Mouse (Mus musculus): ENCODE measurements around the gene Gpx2. TPM values are rescaled to one million over a fixed set of nuclear protein-coding genes. Genes with fewer than 3 reads are reported as not detected.

Gpx2 gene
- total RNA-seq, 1 experiment: 7.0 TPM

DNA sequence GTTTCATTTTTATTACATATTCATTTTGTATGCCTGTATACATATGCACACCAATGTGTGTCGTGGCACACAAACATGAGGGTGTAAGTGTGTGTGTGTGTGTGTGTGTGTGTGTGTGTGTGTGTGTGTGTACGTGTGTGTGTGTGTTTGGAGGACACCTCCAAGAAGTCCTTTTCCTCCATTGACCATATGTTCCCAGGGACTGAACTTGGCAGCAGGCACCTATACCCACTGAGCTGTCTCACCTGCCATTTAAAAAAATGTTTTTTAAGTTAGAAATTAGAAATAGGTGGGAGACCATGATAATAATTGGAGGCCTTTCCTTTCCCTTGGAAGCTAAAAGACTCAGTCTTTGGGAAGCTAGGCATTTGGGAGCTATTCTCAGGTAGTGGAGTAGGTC lies 18.8 kb upstream of the Gpx2 start:
- in situ Hi-C loops (cut with MboI; ENCODE audit: low sequenced_read_pairs in 2 of 2, unreplicated experiment in 2 of 2): no loop called here
- Histone ChIP-seq H3K4me3 (ENCODE audit: insufficient read depth in 1 of 2, low read depth in 1 of 2, low read length in 2 of 2, poor library complexity in 1 of 2, severe bottlenecking in 1 of 2) (no peak overlapping the region), H3K27ac (ENCODE audit: insufficient read depth, low read depth, low read length, poor library complexity, severe bottlenecking) (no peak overlapping the region), H3K36me3 (ENCODE audit: control insufficient read depth, insufficient read depth, low read length, poor library complexity, severe bottlenecking) (peaks cover 5% of the 10 kb centered on the region; the same call in 1 of the 2 replicates), H3K9me3 (ENCODE audit: control insufficient read depth, insufficient read depth, low read depth, low read length) (no peaks in the 10 kb centered on the region), H3K4me1 (ENCODE audit: control insufficient read depth in 2 of 2, insufficient read depth in 2 of 2, low read length in 2 of 2, poor library complexity in 1 of 2) (peaks cover 3 to 24% of the 10 kb centered on the region in 2 experiments; a peak in 2 of 4 replicates), H3K9ac (ENCODE audit: insufficient read depth, low read depth, low read length, poor library complexity, severe bottlenecking) (no peak overlapping the region)
- DNase-seq (ENCODE audit: low read depth, low spot score): no peak
- TF ChIP-seq MAFK (IDR thresholded peaks at IDR 0.05; ENCODE audit: insufficient read depth, low read depth, low read length): no peak
- TF ChIP-seq ZNF384 (IDR thresholded peaks at IDR 0.05; ENCODE audit: low read depth, low read length): no peak
- TF ChIP-seq ZC3H11A (IDR thresholded peaks at IDR 0.05; ENCODE audit: borderline replicate concordance, low read depth, low read length): no peak

DNA sequence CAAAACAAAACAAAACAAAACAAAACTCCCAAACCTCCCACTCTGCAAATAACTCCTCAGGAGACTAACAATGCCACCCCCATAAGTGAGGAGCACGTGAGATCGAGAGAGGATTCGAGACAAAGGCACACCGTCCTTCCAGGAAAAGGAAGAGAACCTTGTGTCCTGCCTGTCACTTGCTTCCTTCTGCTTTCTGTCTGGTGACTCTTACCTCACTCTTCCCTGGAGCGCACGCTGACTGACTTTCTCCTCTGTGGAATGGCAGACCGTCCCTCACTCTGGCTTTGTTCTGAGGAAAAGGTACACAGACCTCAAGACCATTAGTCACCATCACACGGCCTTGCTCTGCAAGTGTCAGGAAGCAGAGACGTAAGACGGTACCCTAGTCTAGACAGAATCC lies 18.2 kb upstream of the Gpx2 start:
- H3K4me3 ChIP-seq (ENCODE audit: insufficient read depth in 1 of 2, low read depth in 1 of 2, low read length in 2 of 2, poor library complexity in 1 of 2, severe bottlenecking in 1 of 2): no peak overlapping the region
- no peak overlapping the region for H3K27ac ChIP-seq (ENCODE audit: insufficient read depth, low read depth, low read length, poor library complexity, severe bottlenecking)
- H3K9ac ChIP-seq (ENCODE audit: insufficient read depth, low read depth, low read length, poor library complexity, severe bottlenecking): no peak overlapping the region
- TF ChIP-seq CHD2 (IDR thresholded peaks at IDR 0.05; ENCODE audit: low read depth, low read length): no peak
- no peak for TF ChIP-seq ZC3H11A (IDR thresholded peaks at IDR 0.05; ENCODE audit: borderline replicate concordance, low read depth, low read length)
- no peak for TF ChIP-seq ZNF384 (IDR thresholded peaks at IDR 0.05; ENCODE audit: low read depth, low read length)
- in situ Hi-C loops (cut with MboI; ENCODE audit: low sequenced_read_pairs in 2 of 2, unreplicated experiment in 2 of 2): no loop called here
- H3K4me1 ChIP-seq (ENCODE audit: control insufficient read depth in 2 of 2, insufficient read depth in 2 of 2, low read length in 2 of 2, poor library complexity in 1 of 2): peaks cover 1 to 21% of the 10 kb centered on the region in 2 experiments; a peak in 2 of 4 replicates
- DNase-seq (ENCODE audit: low read depth, low spot score): no peak
- no peaks in the 10 kb centered on the region for H3K9me3 ChIP-seq (ENCODE audit: control insufficient read depth, insufficient read depth, low read depth, low read length)
- H3K36me3 ChIP-seq (ENCODE audit: control insufficient read depth, insufficient read depth, low read length, poor library complexity, severe bottlenecking): peaks cover 5% of the 10 kb centered on the region; the same call in 1 of the 2 replicates

- Histone ChIP-seq H3K36me3 (ENCODE audit: control insufficient read depth, insufficient read depth, low read length, poor library complexity, severe bottlenecking) (peaks cover 5% of the 10 kb centered on the region; the same call in 1 of the 2 replicates), H3K4me1 (ENCODE audit: control insufficient read depth in 2 of 2, insufficient read depth in 2 of 2, low read length in 2 of 2, poor library complexity in 1 of 2) (peaks cover 0 to 12% of the 10 kb centered on the region in 2 experiments; a peak in 1 of 4 replicates), H3K27ac (ENCODE audit: insufficient read depth, low read depth, low read length, poor library complexity, severe bottlenecking) (no peak overlapping the region), H3K4me3 (ENCODE audit: insufficient read depth in 1 of 2, low read depth in 1 of 2, low read length in 2 of 2, poor library complexity in 1 of 2, severe bottlenecking in 1 of 2) (no peak overlapping the region), H3K9me3 (ENCODE audit: control insufficient read depth, insufficient read depth, low read depth, low read length) (no peaks in the 10 kb centered on the region), H3K9ac (ENCODE audit: insufficient read depth, low read depth, low read length, poor library complexity, severe bottlenecking) (no peak overlapping the region)
- TF ChIP-seq ZC3H11A (IDR thresholded peaks at IDR 0.05; ENCODE audit: borderline replicate concordance, low read depth, low read length) (no peak), CHD2 (IDR thresholded peaks at IDR 0.05; ENCODE audit: low read depth, low read length) (no peak), HCFC1 (IDR thresholded peaks at IDR 0.05; ENCODE audit: borderline replicate concordance, insufficient read depth, low read length) (no peak), ZNF384 (IDR thresholded peaks at IDR 0.05; ENCODE audit: low read depth, low read length) (no peak), MAFK (IDR thresholded peaks at IDR 0.05; ENCODE audit: insufficient read depth, low read depth, low read length) (no peak)
- no peak for DNase-seq (ENCODE audit: low read depth, low spot score)
- in situ Hi-C loops (cut with MboI; ENCODE audit: low sequenced_read_pairs in 2 of 2, unreplicated experiment in 2 of 2): no loop called here
These were observed 15.7 kb upstream of the Gpx2 start for GRCm38 (mm10) chr12:76811006-76811405.

- Histone ChIP-seq H3K9ac (ENCODE audit: insufficient read depth, low read depth, low read length, poor library complexity, severe bottlenecking) (no peak overlapping the region), H3K27ac (ENCODE audit: insufficient read depth, low read depth, low read length, poor library complexity, severe bottlenecking) (no peak overlapping the region), H3K36me3 (ENCODE audit: control insufficient read depth, insufficient read depth, low read length, poor library complexity, severe bottlenecking) (peaks cover 5% of the 10 kb centered on the region; the same call in 1 of the 2 replicates), H3K9me3 (ENCODE audit: control insufficient read depth, insufficient read depth, low read depth, low read length) (no peaks in the 10 kb centered on the region), H3K4me1 (ENCODE audit: control insufficient read depth in 2 of 2, insufficient read depth in 2 of 2, low read length in 2 of 2, poor library complexity in 1 of 2) (peaks cover 0 to 12% of the 10 kb centered on the region in 2 experiments; a peak in 1 of 4 replicates), H3K4me3 (ENCODE audit: insufficient read depth in 1 of 2, low read depth in 1 of 2, low read length in 2 of 2, poor library complexity in 1 of 2, severe bottlenecking in 1 of 2) (no peak overlapping the region)
- TF ChIP-seq CHD2 (IDR thresholded peaks at IDR 0.05; ENCODE audit: low read depth, low read length): no peak
- TF ChIP-seq ZC3H11A (IDR thresholded peaks at IDR 0.05; ENCODE audit: borderline replicate concordance, low read depth, low read length): no peak
- DNase-seq (ENCODE audit: low read depth, low spot score): no peak
- in situ Hi-C loops (cut with MboI; ENCODE audit: low sequenced_read_pairs in 2 of 2, unreplicated experiment in 2 of 2): no loop called here
These were observed 15.1 kb upstream of the Gpx2 start for GRCm38 (mm10) chr12:76810491-76810890.

GRCm38 (mm10) chr12:76807796-76808195 lies 12.4 kb upstream of the Gpx2 start:
- in situ Hi-C loops (cut with MboI; ENCODE audit: low sequenced_read_pairs in 2 of 2, unreplicated experiment in 2 of 2): no loop called here
- H3K27ac ChIP-seq (ENCODE audit: insufficient read depth, low read depth, low read length, poor library complexity, severe bottlenecking): no peak overlapping the region
- TF ChIP-seq HCFC1 (IDR thresholded peaks at IDR 0.05; ENCODE audit: borderline replicate concordance, insufficient read depth, low read length): no peak
- TF ChIP-seq MAFK (IDR thresholded peaks at IDR 0.05; ENCODE audit: insufficient read depth, low read depth, low read length): no peak
- no peak for TF ChIP-seq CHD2 (IDR thresholded peaks at IDR 0.05; ENCODE audit: low read depth, low read length)
- TF ChIP-seq ZC3H11A (IDR thresholded peaks at IDR 0.05; ENCODE audit: borderline replicate concordance, low read depth, low read length): no peak
- TF ChIP-seq ZNF384 (IDR thresholded peaks at IDR 0.05; ENCODE audit: low read depth, low read length): no peak
- peaks cover 0 to 12% of the 10 kb centered on the region in 2 experiments; a peak in 1 of 4 replicates for H3K4me1 ChIP-seq (ENCODE audit: control insufficient read depth in 2 of 2, insufficient read depth in 2 of 2, low read length in 2 of 2, poor library complexity in 1 of 2)
- DNase-seq (ENCODE audit: low read depth, low spot score): no peak
- H3K9ac ChIP-seq (ENCODE audit: insufficient read depth, low read depth, low read length, poor library complexity, severe bottlenecking): no peak overlapping the region
- H3K9me3 ChIP-seq (ENCODE audit: control insufficient read depth, insufficient read depth, low read depth, low read length): no peaks in the 10 kb centered on the region
- H3K36me3 ChIP-seq (ENCODE audit: control insufficient read depth, insufficient read depth, low read length, poor library complexity, severe bottlenecking): peaks cover 2% of the 10 kb centered on the region; the same call in 1 of the 2 replicates
- H3K4me3 ChIP-seq (ENCODE audit: insufficient read depth in 1 of 2, low read depth in 1 of 2, low read length in 2 of 2, poor library complexity in 1 of 2, severe bottlenecking in 1 of 2): no peak overlapping the region
